Mouse (Mus musculus) urinary bladder, postnatal 10 days (tissue): Measurements from ENCODE around the gene Tpcn1.

Experiments
- DNase-seq: peaks from one replicate; pipeline ENCODE4 v3.0.0; 2022; ENCODE audit warnings: low spot score

Gene Tpcn1

DNA sequence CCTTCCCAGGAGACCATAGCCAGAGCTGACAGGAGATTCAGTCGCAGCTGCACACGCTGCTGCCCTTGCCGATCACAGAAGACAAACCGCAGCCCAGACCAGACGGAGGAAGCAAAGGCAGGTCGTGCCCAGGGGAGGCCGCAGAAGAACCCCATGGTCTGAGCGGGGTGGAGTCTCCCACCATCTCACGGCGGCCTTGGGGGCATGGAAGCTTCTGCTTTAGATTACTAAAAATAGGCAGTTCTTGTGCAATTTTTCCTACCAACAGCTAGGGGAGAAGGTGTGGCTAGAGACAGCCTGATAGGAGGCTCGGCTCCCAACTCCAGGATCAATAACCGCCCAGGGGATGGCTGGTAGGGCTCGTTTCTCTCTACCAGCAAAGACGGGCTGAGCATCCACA lies 29.7 kb downstream of the Tpcn1 start:
- DNase-seq = no peak

DNA sequence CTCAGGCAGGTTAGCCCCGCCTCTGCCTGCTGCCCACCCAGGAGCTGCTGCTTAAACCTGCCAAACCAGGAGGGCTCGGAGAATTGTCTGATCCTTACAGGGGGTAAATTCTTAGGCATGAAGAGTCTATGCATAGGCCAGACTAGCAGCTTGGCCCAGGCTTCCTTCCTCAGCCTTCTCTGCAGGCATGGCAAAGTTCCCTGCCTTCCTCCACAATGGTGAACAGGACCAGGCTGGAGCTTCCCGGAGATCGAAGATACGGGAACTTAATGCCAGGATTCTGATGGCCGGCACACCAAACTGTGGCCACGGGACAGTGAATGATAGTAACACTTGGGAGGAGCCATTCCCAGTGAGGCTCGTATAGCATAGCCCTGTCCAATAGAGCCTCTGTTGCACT lies 30.4 kb downstream of the Tpcn1 start:
- no peak for DNase-seq

DNA sequence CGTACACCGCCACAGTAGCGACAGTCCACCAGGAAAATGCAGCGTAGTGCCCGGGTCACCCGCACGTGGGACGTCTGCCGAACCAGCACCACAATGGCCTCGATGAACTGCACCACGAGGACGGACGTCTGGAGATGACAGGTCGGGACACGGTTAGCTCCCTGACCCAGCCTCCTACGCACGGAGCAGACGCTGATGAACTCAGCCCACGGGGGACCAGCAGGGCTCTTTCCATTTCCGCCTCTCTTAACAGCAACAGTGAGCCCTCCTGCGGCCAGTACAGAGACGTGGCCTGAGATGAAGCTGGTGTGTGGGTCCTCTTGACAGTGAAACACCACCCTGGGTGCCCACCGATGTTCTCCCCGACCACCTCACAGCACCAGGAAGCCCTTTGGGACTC lies 32.6 kb downstream of the Tpcn1 start:
- no peak for DNase-seq

GRCm38 (mm10) chr5:120550673-120551072 lies 37.8 kb downstream of the Tpcn1 start:
- no peak for DNase-seq

GRCm38 (mm10) chr5:120550137-120550536 lies 38.3 kb downstream of the Tpcn1 start:
- no peak for DNase-seq

DNA sequence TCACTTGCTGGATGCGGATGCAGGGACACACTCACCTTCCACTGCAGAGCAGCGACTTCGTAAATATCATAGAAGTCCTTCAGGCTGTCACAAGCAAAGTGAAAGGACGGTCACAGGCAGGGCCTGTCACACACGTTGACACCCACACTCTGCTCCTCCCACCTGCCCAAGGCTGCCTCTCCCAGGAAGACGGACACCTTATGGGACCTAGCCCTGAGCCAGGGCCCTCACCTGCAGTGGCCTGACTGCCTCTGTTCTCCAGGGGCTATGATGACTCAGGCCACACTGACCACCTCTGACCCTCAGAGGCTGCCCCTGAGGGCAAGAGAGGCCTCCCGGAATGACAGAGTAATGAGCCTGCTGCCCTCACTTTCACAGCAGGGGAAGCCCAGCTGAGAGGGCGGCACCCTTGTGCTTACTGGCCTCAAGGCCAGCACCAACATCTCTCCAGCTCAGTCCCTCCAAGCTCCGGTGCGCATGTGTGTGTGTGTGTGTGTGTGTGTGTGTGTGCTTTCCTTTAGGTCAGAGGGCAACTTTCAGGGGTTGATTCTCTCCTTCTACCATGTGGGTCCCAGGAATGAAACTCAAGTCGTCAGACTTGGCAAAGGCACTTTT lies 40.1 kb downstream of the Tpcn1 start:
- no peak for DNase-seq

DNA sequence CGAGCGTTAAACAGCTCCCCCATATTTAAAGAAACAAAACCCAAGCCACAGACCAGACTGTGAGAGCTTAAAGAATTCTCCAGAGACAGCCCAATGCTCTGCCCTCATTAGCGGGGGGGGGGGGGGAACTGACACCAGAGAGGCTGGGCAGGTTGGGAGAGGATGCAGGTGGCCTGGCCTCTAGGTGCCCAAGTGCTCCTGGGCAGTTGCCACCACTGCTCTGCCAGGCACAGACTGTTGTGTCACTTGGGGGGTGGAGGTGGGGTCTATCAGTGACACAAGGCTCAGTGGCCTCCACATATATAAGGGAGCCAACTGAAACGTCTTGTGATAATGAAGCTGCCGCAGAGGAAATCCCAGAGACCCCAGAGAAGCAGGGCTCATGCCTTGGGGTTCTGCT lies 51.8 kb downstream of the Tpcn1 start:
- DNase-seq = no peak

GRCm38 (mm10) chr5:120536046-120536445 lies 52.4 kb downstream of the Tpcn1 start:
- no peak for DNase-seq

- DNase-seq = no peak
Observed at GRCm38 (mm10) chr5:120534686-120535075, 53.8 kb downstream of the Tpcn1 start.

- DNase-seq = no peak
Observed at GRCm38 (mm10) chr5:120534071-120534685, 54.3 kb downstream of the Tpcn1 start.

DNA sequence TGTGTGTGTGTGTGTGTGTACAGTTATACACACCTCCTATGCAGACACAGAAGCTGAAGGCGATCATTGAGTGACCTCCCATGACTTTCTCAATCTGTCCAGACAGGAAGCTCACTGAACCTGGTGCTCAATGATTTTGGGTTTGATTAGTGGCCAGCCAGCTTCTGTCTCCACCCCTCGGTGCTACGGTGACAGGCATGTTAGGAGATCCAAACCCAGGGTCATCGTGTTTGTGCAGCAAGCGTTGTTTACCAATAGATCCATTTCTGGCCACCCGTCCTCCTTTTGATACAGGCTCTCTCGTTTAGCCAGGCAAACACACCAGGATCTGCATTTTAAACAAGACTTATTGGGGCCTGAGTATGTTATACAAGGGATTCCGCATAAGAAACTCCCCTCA lies 56.8 kb downstream of the Tpcn1 start:
- no peak for DNase-seq

DNA sequence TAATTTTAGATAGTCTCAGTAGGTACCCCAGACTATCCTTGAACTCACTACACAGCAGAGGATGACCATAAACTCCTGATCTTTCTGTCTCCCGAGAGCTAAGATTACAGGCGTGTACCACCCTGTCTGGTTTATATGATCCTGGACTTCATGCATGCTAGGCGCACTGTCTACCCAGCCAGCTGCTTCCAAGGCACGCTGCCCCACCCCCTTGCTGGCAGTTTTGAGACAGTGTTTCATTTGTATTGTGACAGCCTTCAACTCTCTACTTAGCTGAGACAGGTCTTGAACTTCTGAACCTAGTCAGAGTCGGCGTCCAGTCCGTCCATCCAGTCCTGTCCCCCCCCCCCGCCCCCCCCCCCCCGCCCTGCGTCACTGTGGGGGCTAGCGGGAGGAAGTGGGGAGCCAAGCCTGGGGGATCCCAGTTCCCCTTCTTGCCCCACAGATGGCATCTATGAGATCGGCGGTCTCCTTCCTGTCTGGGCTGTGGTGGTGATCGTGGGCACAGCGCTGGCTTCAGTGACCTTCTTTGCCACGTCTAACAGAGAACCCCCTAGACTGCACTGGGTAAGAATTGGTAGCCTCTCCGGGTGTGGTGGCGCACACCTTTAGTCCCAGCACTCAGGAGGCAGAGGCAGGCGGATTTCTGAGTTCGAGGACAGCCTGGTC lies 61.0 kb downstream of the Tpcn1 start:
- no peak for DNase-seq

GRCm38 (mm10) chr5:120526311-120526710 lies 62.2 kb downstream of the Tpcn1 start:
- no peak for DNase-seq

- no peak for DNase-seq
Observed at GRCm38 (mm10) chr5:120525737-120526136, 62.7 kb downstream of the Tpcn1 start.

- DNase-seq = no peak
Observed at GRCm38 (mm10) chr5:120524736-120525135, 63.7 kb downstream of the Tpcn1 start.

- DNase-seq = no peak
Observed at GRCm38 (mm10) chr5:120522649-120523048, 65.8 kb downstream of the Tpcn1 start.

DNA sequence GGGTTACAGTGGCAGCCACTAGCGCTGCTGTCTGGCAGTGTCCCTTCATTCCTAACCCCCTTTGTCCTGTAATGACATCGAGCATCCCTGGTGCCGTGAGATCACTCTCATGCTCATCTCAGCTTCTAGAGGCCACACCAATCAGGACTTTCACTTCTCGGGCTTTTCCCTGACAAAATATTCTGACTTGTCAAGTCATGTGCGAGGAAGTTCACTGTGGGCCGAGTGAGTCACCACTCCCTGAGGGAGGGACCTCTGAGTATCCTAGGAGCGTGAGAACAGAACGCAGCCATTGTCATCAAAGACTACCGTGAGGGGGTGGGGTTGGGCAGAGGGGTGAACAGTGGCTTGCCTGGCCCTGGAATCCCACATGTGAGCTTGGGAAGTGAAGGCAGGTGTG lies 70.9 kb downstream of the Tpcn1 start:
- DNase-seq = no peak

GRCm38 (mm10) chr5:120516221-120516984 lies 72.1 kb downstream of the Tpcn1 start:
- DNase-seq = no peak

DNA sequence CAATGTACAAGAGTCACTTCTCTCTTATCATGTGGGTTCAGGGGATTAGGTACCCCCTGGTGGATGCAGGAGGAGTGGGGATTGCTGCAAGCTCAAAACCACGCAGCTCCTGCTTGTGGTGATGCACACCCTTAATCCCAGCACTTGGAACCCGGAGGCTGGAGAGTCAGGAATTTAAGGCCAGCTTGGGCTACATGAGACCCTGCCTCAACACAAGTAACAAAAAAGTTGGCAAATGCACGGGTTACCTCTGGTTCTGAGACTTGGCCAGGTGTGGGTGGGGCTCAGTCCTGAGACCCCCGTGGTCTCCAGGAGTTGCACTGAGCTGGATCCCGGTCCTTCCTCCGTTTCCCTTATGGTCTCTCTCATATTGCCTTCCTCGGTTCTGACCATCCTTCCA lies 73.0 kb downstream of the Tpcn1 start:
- DNase-seq = no peak

- DNase-seq = no peak
Observed at GRCm38 (mm10) chr5:120514754-120515153, 73.7 kb downstream of the Tpcn1 start.

GRCm38 (mm10) chr5:120514031-120514677 lies 74.3 kb downstream of the Tpcn1 start:
- no peak for DNase-seq

DNA sequence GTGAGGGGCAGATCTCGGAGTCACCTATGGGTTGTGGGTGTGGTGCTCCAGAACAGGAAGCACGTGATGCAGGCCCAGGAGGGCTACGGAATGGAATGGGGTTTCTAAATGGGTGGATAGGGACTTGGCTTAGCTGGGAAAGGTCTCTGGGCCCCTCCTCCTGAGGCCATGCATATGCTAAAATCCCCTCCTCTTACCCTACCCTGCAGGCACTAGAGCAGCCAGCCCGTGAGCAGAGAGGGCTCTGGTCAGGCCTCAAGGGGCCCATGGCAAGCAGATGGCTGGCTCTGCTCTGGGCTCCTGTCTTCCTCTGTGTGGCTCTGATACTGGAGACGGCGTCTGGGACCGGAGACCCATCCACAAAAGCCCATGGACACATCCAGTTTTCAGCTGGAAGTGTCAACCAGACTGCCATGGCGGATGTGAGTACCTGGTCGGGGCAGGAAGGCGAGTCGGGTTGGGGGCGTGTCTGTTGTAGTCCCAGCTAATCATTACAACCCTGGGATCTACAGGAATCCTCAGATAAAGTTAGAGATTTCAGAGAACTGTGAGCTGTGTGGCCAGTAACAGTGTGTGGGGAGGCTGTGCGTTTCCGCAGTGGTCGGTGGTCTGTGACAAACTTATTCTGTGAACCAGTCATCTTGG lies 75.4 kb downstream of the Tpcn1 start:
- DNase-seq = no peak
